Mouse (Mus musculus) bone marrow, adult 2 months (tissue): ENCODE results near the gene Slc7a4. TPM values are rescaled to one million over a fixed set of nuclear protein-coding genes. Genes with fewer than 3 reads are reported as not detected.
A peak's percentile ranks its signal among the peaks of the same experiment; 100 is the strongest.

ENCODE experiments used
- H3K27ac ChIP-seq: fragments of 200-500 bp; 2 replicates; pipeline ENCODE4 v1.5.1; 2012; ENCODE audit warnings: low read depth, mild to moderate bottlenecking, control low read depth, inconsistent platforms, low read length; ENCODE audit not compliant: control insufficient read depth, poor library complexity, insufficient read depth
- H3K4me1 ChIP-seq: fragments of 200-500 bp; 2 replicates; pipeline ENCODE4 v1.6.1; 2011; ENCODE audit warnings: low read length; ENCODE audit not compliant: control insufficient read depth, insufficient read depth
- H3K4me3 ChIP-seq: fragments of 200-500 bp; replicated peaks from 2 replicates; pipeline ENCODE3; 2011; ENCODE audit warnings: mild to moderate bottlenecking, low read depth, low read length, control low read depth; ENCODE audit not compliant: control insufficient read depth
- CTCF ChIP-seq: fragments of 200-500 bp; IDR thresholded peaks from 2 replicates; pipeline ENCODE4 v1.5.1; 2011; ENCODE audit warnings: low read length, control low read depth; ENCODE audit not compliant: control insufficient read depth, insufficient read depth
- POLR2A ChIP-seq: fragments of 200-500 bp; IDR thresholded peaks from 2 replicates; pipeline ENCODE4 v1.6.1; 2011; ENCODE audit warnings: low read depth, mild to moderate bottlenecking, control low read depth, low read length, borderline replicate concordance; ENCODE audit not compliant: control insufficient read depth
- WGBS: fragments of 180-500 bp; shearing (Covaris S2); methylation state at CpG from one replicate; pipeline ENCODE4 v1.1.7; 2018; 5-methylcytosine and 5-hydroxymethylcytosine counted together
- polyA plus RNA-seq: library from polyadenylated mRNA; stranded (reverse); fragments of >200 nt; gene quantifications from 2 replicates; pipeline ENCODE4 v1.2.4, GENCODE M21; 2011; ENCODE audit warnings: low replicate concordance; ENCODE audit not compliant: missing spikeins, insufficient read depth, insufficient read length

Gene Slc7a4
- polyA plus RNA-seq = 4.5 and 4.6 TPM in 2 replicates

DNA sequence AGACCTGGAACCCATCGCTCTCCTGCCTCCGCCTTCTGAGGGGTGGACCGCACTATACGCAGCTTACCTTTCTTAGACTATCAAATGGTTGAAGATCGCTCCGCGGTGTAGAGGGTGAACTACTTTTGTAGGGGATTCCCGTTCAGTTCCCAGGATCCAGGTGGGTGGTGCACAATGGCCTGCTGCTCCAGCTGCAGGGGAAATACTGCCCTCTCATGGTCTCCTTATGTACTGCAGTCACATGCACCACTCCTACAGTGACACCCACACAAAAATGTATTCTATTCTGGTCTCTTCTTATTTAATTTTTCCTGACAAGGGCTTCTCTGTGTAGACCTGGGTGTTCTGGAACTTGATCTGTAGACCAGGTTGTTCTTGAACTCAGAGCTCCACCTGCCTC lies at the start of gene Slc7a4:
Gene Slc7a4, minus strand, starts transcription at position 151 of the 400 bp plus-strand sequence.
- Histone ChIP-seq H3K4me3 (no peak within 1 kb of the TSS), H3K27ac (no peak within 1 kb of the TSS), H3K4me1 (no peaks in the 10 kb centered on the region)
- 50% methylated on average over 8 of the region's 8 CpGs for WGBS
- peak; percentile 65 for TF ChIP-seq CTCF
- TF ChIP-seq POLR2A = no peak

DNA sequence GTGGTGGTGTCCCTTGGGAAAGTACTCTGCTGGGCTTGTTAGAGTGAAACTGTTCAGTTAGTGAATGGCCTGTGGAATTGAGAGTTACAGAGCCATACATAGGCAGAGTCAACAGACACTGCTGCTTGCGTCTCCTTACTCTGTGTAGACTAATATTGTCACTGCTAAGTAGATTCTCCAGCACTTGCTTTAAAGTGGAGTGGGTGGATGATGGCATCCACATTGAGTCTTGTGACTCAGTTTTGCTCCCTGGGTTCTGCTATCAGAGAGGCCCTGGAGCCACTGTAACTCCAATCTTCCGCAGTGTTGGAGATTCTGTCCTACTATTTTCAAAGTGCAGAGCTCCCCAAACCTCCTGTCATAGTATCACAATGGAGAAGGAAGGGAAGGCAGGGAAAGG lies 49.6 kb upstream of the Slc7a4 start:
- Histone ChIP-seq H3K4me1 (peaks cover 2% of the 10 kb centered on the region; the same call in 1 of the 2 replicates), H3K27ac (no peak overlapping the region), H3K4me3 (no peak overlapping the region)
- 91% methylated on average over 2 of the region's 2 CpGs for WGBS
- TF ChIP-seq POLR2A (no peak), CTCF (no peak)

DNA sequence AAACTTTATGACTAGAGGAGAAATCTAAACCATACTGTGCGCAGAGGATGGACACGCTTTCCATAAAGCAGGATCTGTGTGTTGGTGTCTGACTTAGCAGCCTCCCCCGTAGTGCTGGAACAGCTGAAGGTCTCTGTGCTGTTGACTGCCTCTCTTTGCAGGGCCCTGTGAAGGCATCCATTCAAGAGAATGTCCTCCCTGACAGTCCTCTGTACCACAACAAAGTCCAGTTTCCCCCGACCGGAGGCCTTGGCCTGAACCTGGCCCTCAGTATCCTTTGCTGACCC lies 43.2 kb upstream of the Slc7a4 start:
- H3K4me3 ChIP-seq = no peak overlapping the region
- H3K27ac ChIP-seq = no peak overlapping the region
- H3K4me1 ChIP-seq = no peaks in the 10 kb centered on the region
- TF ChIP-seq CTCF (no peak), POLR2A (no peak)
- 91% methylated on average over 5 of the region's 5 CpGs for whole genome bisulfite sequencing

DNA sequence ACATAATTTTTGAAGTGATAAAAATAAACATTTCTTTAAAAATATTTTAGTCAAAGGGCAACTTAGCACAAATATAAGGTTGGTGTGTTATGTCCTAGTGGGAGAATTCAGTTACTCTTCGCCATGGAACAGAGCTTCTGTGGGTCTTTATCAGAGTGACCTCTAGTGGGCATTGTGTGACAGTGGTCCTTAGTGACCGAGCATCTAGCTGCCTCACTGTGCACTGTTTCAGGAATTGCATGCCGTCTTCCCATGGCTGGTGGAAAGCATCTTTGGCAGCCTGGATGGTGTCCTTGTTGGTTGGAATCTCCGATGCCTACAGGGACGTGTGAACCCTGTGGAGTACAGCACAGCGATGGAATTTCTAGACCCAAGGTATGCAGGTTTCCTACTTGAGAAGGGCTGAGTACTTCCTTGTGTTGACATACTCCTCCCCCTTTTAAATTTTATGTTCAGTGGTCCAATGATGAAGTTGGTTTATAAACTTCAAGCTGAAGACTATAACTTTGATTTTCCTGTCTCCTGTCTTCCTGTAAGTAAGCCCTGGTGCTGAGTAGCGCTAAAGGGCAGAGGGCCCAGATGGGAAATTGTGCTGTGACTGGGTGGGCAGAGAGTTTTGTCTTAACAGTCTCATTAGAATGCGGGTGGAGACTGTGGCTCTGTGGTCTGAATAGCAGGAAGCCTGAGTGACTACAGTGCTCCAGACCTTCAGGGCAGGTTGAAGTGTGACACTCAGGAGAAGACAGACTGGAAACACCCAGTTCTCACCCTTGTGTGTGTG lies 42.7 kb upstream of the Slc7a4 start:
- H3K27ac ChIP-seq = no peak overlapping the region
- TF ChIP-seq CTCF (peak; percentile 40; the same call in 1 of the 2 replicates), POLR2A (no peak)
- WGBS = 74% methylated on average over 8 of the region's 8 CpGs
- H3K4me1 ChIP-seq = no peaks in the 10 kb centered on the region
- no peak overlapping the region for H3K4me3 ChIP-seq

DNA sequence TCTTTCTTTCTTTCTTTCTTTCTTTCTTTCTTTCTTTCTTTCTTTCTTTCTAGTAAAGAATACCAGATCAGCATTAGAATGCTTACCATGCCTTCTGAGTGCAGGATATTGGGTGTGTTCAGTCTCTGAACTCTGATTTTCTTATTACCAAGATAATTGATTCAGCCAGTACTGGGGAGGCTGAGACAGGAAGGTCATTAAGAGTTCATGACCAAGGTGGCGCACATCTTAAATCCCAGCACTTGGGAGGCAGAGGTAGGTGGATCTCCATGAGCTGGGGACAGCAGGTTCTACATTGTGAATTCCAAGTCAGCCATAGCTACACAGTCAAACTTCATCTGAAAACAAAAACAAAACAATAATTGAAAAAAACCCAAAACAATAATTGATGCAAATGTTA lies 38.9 kb upstream of the Slc7a4 start:
- TF ChIP-seq CTCF (no peak), POLR2A (no peak)
- Histone ChIP-seq H3K4me1 (peaks cover 3% of the 10 kb centered on the region), H3K4me3 (no peak overlapping the region), H3K27ac (no peak overlapping the region)
- 93% methylated on average over 1 of the region's 1 CpGs for WGBS

DNA sequence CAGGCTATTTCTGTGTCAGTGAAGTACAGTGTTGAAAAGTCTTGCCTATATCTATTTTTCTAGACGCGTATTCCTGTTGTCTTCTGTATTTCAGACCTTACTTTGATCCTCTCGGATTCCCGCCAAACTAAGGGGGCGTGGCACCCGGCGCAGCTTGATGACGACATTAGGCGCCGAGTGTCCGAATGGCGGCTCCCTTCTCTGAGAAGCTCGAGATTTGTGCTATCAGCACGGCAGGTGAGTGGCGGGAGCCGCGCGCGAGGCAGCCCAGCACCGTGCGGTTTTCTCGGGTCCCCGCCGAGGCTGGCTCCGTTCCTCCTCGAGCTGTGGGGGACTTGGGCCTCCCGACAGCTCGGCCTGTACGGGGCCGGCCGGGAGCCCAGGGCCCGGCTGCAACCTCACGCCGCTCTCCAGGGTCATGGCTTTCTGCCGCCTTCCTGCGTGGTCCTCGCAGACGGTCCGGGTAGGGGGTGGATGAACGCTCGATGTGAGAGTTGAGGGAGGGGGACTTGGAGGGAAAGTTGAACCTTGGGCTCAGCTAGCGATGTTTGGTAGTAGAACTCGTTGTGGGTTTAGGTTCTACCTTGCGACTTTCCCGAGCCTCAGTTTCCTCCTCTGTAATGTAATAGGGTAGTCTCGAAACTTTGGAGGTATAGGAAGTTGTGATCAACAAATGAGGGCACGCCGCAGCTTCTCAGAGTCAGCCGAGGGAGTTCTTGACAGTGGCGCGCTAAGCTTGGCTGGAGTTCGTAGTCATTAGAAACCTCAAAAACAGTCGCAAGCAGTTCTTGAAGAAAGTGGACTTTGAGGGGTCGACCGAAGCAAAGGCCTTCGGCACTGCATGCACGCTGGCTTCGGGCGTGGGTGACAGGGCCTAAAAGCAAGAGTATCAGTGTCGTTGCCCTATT lies 36.4 kb upstream of the Slc7a4 start, which contains the start of gene Smpd4:
Gene Smpd4, plus strand, starts transcription at position 157 of the 908 bp plus-strand sequence.
- H3K4me1 ChIP-seq = peaks cover 3% of the 10 kb centered on the region
- H3K4me3 ChIP-seq = peak within 1 kb of the TSS; percentile 92
- H3K27ac ChIP-seq = peak within 1 kb of the TSS; percentile 8; the same call in 1 of the 2 replicates
- peak; percentile 51; the same call in 1 of the 2 replicates for TF ChIP-seq POLR2A
- TF ChIP-seq CTCF = no peak
- WGBS = 2% methylated on average over 60 of the region's 60 CpGs

GRCm38 (mm10) chr16:17617922-17618565 lies 35.0 kb upstream of the Slc7a4 start:
- H3K27ac ChIP-seq = no peak overlapping the region
- H3K4me3 ChIP-seq = no peak overlapping the region
- 17% methylated on average over 13 of the region's 13 CpGs for WGBS
- TF ChIP-seq CTCF (peak; percentile 85), POLR2A (no peak)
- H3K4me1 ChIP-seq = peaks cover 3% of the 10 kb centered on the region
